Mouse (Mus musculus): ENCODE data around the gene Cacna2d4.
"Not testable (repeated sequence)": the region's sequence is repeated elsewhere in the genome, so short reads cannot be mapped to it uniquely, and the experiment has no call there.

The Cacna2d4 gene
- long read RNA-seq, experiment 1, result 0 reads
- long read RNA-seq, experiment 2, result 0 reads

DNA sequence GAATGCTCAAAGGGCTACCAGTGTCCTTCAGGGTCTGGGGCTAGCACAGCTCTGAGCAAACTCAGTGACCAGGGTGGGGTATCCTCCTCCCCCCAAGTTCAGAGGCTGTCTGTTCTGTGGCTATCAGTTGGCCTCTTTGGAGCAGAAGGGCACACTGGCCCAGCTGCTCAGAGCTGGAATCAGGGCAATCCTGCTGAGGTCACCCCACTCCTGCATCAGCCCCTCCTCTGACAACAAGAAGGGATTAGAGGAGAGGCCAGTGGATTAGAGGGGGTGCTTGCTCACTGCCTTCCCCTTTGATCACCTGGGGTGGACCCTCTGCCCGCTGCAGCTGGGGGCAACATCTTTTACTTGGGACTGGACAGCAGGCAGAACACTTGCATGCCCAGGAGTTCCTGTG lies at the start of gene Cacna2d4:
TSS of gene Cacna2d4 (plus strand) at position 286 of the 400 bp plus-strand sequence.
- intact Hi-C loops (cut with DNase I), result loop anchor here (5.0 kb wide), 1 partner anchor 86 kb away; no protein-coding TSS in a partner anchor

DNA sequence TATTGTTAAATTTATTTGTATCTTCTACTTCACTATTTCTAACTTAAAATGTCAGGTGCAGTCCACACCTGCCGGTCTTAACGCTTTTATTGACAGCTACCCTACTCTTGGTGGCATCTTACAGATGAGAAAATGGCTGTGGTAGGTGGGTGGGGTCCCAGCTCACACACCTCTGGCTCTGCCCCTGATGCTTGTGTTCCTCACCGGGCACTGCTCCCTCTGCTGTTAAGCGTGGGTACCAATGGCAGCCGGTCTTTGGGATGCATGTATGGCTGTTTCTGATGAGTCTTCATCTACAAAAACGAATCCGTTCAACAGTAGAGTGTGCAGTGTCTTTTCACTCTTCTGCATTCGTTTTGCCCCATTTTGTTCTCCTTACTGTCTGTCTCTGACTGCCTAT lies 49.7 kb upstream of the Cacna2d4 start:
- intact Hi-C loops (cut with DNase I), result no loop called here

DNA sequence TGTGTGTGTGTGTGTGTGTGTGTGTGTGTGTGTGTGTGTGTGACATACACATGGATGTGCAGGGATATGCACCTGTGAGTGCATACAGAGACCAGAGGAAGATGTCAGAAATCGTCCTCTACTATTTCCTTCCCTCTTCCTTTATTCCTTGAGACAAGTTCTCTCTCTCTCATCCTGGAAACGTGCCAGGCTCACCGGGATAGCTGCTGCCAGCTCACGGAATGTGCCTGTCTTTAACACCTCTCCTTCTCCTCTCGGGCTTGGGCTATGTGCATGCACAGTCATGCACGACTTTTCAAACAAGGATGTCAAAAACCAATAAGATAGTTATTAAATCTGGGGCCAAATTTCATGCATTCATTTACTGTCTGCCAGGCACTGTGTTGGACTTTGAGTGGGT lies 48.7 kb upstream of the Cacna2d4 start:
- intact Hi-C loops (cut with DNase I), result no loop called here

DNA sequence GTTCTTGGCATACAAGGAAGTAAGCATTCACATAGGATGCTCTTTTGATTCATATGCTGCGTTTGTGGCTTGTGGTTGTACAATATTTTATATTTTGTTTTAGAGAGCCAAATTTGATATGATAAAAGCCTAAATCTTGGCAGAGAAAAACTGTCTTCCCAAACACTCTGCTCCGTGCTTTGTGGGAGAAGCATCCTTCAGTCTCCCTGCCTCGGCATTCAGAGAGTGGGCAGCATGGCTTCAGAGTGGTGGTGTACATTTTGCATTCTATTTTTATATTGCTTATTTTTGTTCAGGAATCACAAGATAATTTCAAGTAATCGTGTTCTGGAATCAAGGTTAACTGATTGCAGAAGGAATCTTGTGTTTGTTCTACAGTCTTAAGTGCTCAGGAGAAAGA lies 44.8 kb upstream of the Cacna2d4 start:
- intact Hi-C loops (cut with DNase I), result no loop called here

DNA sequence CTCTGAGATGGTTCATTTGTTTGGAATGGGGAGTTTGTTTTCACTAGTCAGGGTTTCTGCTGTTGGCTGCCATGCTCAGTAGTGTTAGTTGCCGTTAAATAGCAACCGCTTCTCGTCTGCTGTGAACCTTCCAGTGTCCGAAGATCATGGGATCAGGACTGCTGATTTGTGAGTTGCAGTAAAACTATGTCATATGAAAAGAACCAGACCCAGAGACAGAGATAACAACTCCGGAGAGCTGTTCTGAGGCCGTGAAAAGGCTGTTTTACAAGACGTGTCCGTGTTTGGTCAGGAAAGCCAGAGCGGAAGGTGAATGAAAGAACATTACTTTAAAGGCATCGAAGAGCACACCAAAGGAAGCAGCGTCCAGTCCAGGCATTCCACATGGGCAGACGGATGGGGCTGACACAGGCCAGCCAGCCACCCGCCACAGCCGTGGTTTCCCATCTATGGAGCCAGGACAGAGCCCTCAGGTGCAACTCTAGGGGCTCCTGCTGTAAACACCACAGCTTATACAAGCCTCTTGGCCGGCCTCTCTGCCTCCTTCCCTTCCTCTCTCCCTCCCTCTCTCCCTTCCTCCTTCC lies 42.7 kb upstream of the Cacna2d4 start:
- intact Hi-C loops (cut with DNase I), result no loop called here

DNA sequence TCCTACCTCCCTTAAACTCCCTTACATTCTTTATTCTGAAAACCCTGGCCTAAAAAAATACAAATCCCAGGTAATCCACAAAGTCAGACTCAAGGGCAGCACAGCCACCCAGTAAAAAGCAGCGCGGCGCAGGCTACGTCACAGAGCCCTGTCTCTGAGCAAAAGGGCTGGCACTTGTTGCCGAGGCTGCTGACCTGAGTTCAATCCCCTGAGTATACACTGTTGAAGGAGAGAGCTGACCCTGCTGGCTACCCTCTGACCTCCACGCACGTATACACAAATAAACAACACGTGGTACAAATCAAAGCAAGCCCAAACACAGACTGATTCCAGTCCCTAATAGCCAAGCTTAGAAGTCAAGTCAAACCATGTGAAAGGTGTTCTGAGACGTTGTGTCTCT lies 42.2 kb upstream of the Cacna2d4 start:
- intact Hi-C loops (cut with DNase I), result no loop called here

DNA sequence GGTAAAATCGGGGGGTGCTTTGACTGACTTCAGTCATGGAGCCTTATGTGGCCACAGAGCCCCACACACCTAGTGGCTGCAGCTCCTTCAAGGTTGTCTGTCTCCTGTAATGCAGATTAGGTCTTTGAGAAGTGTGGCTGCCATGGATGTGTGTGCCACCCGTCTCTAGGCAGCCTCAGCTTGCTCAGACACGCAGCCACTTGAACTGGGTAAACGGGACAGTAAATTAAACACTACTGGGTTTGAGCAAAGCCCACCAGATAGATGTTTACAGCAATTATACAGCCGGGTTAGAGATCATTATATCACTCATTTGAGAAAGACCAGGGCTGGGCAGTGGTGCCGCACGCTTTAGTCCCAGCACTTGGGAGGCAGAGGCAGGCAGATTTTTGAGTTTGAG lies 41.7 kb upstream of the Cacna2d4 start:
- intact Hi-C loops (cut with DNase I), result no loop called here

DNA sequence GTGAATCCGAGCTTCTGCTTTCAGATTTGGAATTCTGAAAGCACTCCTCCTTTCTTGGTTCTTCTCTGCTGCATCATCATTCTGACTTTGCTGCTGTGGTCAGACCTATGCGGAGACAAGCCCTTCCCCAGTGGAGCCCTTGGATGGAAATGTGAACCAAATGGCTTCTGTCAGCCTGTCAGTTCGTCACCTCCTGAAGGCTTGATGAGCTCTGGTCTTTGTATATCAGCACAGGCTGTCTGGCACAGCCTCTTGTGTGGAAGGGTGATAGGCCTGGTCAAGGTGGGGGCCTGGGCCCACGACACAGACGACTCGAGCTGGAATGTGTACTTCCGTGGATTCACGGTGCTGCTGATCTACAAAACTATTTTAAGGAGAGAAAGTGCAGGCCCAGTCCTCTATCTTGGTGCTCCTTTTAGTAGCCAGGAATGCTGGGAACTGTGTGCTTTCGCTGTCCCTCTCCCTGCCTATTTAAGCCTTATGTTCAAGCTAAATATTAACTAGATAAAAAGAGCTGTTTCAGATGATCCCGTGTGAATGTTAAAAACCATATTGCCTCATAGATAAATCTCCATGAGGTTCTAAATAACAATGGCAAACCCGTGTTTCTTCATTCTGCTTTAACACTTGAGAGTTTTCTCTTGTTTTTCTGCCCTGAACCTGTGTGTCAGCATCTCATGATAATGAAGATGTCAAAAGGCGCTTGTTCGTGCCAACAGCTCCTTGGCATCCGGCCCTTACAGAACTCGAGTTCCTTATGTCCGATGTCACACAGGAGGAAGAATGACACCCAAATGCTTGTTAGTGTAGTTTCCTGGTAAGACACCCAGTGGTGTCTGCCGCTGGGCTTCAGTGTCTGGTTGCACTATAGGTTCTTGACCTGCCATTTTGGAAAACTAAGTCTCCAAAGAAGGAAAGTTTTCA lies 39.7 kb upstream of the Cacna2d4 start, which contains the start of gene Cacna1c:
TSS of gene Cacna1c (minus strand) at position 37 of the 924 bp plus-strand sequence.
- intact Hi-C loops (cut with DNase I), result no loop called here

DNA sequence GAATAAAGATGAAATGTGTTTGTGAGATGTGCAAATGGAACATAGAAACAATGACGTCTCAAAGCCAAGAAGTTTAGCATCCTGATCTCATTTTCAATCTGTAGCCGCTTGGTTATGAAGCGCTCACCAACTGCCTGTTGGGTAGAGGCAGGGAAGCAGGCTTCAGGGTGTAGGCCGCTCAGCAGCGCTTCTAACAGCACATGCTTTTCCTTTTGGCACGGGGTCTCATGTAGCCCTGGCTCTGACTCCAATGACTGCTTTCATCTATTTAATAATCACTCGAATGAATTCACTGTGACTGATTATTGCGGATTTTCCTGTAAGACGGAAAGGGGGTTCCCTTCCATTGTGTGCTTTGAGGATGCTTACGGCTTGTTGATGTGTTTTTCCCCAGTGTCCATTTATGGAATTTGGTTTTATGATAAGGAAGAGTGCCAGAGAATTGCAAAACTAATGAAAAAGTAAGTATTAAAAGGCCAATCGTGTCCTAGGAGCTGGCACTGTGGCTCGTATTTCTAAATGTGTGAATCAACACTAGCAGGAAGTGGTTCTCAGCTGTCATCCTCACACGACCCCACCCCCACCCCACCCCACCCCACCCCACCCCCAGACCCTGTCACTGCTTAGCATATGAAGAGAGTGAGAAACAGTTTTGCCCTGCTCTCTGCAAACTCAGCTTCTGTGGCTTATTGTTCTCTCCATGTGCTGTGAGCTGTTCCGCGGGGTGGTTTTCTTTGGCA lies 37.6 kb upstream of the Cacna2d4 start:
- intact Hi-C loops (cut with DNase I), result no loop called here

DNA sequence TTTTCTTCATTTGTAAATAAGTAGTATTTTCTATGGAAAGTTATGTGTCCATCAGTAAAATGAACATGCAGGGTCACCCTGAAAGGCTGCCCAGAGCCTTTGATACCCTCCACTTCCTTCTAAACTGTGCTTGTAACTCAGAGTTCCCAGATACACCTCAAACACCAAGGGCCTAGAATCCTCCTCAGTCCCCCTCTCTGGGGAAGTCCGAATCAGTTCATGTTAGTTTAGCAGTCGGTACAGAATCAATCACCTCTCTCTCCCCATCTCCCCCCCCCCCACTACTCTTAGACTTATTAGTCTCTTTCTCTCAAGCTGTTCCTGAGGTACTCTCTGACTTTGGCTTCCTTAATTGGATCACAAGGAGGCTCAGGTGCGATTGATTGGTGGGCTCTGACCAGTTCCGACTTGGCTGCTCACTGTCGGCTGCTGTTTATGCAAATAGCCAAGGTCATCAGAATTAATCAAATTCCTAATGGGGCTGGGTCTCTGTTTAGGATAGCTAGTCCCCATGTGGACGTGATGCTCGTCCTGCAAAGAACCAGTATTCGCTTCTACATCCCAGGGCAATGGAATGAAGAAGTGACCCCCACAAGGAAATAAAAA lies 36.9 kb upstream of the Cacna2d4 start:
- intact Hi-C loops (cut with DNase I), result no loop called here

DNA sequence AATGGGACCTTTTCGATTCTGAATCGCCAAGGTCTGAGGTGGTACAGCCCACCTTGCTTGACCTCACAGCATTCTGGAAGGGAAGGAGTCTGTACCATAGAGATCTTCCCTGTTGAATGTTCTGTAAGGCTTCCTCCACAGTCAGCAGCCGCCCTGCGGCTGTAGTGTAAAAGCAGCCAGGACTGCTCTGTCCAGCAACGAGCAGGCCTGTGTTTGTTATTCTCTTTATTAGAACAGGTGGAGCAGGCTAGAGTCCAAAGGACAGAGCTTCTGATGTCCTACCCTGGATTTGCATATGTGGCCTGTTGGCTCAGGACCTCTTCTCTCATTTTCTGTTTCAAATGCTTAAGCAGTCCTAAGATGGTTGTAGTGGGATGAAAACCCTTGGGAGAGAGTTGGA lies 36.0 kb upstream of the Cacna2d4 start:
- intact Hi-C loops (cut with DNase I), result no loop called here

DNA sequence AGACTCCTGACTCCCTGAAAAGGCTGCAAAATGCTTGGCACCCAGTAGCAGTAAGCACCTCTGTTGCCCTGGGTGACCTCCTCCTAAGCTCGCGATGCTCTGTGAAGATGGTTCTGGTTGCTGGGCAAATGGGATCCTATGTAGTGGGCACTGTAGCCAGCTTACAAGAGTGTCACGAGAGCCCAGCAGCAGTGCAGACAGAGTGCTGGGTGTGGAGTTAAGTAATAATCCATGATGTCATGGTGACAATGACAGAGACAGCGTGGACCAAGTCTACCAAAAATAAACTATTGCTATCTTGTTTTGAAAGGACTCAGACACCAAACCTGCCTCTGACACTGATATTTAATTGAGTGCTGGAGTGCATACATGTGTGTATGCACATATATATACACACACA lies 34.8 kb upstream of the Cacna2d4 start:
- intact Hi-C loops (cut with DNase I), result no loop called here

DNA sequence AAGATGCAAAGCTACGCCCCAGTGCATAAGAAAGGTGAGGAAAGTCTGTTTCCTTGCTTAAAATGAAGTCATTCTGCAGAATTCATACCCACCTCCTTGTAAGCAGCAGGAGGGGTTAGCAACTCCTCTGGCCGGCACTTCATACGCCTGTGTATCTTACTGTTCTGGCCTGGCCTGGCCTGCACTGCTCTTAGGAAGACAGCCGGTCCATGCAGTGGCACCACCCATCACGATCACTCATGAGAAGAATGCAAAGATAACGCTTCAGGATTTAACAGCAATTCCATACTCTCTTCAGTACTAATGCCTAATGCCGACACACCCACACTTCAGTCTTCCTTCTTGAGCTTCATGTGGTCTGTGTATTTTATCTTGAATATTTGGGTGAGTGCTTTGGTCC lies 32.0 kb upstream of the Cacna2d4 start:
- intact Hi-C loops (cut with DNase I), result no loop called here

DNA sequence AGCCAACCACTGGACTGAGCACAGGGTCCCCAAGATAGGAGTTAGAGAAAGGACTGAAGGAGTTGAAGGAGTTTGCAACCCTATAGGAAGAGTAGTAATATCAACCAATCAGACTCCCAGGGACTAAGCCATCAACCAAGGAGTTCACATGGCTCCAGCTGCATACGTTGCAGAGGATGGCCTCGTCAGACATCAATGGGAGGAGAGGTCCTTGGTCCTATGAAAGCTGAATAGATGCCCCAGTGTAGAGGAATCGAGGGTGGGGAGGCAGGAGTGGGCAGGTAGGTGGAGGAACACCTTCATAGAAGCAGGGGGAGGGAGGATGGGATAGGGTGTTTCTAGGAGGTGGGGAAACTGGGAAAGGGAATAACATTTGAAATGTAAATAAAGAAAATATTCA lies 31.4 kb upstream of the Cacna2d4 start:
- intact Hi-C loops (cut with DNase I), result no loop called here

DNA sequence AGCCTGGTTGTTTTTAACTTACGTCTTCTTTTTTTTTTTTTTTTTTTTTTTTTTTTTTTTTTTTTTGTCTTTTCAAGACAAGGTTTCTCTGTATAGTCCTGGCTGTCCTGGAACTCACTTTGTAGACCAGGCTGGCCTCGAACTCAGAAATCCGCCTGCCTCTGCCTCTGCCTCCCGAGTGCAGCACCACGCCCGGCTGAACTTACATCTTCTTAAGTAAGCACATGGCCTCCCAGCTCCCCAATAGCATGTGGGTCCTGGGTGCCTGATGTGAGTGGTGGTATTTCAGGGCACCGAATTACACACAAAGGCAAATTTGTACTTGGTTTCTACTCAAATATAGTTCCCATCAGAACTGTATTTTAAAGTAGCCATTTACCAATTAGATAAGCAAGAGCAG lies 30.3 kb upstream of the Cacna2d4 start:
- intact Hi-C loops (cut with DNase I), result not testable (repeated sequence)

DNA sequence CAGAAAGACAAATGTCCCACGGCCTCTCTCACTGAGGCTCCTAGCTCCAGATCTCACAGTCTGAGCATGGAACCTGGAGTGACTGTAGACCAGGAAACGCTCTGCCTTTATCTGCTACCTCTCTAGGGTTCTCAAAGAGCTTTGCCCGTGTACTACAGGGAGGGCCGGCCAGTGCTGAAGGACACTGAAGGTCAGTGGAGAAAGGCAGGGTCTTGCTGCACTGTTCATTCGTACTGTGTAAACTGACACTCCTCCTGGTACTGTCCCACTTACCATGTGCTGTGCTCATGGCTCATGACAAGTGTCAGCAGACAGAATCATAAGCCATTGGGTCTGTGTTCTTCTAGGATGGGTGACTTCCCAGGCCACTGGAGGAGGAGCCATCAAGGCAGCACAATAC lies 23.0 kb upstream of the Cacna2d4 start:
- intact Hi-C loops (cut with DNase I), result no loop called here

DNA sequence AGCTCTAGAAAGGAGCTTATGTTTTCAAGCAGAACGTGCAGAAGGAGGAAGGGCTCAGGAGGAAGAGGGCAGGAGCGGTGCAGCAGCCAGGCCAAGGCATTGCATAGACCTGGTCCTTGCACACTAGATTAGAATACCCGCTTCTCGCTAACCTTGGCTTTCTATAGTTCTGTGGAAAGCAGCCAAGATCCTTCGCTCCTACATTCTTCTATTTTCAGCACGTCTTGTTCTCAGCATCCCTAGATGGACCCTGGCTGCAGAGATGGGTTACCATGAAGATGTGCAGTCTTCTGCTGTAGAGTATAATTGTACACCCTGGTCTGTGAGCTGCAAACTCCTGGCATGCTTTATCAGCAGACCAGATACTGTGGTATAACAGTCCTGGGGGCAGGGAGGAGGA lies 22.1 kb upstream of the Cacna2d4 start:
- intact Hi-C loops (cut with DNase I), result no loop called here

DNA sequence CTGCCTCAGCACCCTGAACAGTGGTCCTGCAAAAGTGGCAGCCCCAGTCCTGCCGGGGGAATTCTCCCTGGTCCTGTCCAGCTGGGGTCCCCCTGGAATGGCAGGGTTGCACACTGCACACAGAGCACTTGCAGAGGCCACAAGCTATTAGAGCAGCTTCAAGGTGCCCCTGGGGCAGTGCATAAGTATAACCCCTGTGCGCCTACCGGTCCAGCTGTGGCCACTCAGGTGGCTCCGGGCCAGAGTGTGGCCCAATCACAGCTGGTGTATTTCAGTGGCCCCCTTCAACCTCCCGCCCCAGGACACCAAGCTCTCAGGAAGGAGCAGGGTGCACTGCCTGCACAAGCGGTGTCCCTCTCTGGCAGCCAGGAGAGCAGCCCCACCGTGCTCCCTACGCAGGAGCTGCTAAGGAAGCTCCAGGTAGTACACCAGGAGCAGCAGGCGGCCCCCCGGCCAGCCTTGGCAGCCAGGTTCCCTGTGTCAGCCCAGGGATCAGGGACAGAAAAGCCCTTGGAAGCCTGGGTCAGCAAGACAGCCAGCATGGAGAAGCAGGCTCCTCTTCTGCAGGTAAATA lies 21.2 kb upstream of the Cacna2d4 start:
- intact Hi-C loops (cut with DNase I), result no loop called here

DNA sequence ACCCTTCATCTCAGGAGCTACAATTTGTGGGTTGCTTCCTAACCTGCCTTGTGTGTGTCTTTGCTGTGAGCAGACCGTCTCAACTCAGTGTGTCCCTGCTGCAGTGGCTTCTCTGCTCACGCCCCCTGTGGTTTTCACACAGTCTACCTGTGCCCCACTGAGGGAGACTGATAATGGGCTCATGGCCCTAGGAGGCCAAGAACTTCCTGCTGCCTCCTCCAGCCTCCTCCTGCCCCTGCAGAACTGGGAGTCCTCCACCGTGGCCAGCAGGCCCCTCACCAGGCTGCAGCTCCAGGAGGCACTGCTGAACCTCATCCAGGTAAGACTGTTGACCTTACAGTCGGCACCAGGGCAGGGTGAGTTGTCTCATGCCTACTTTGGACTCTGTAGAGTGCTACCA lies 18.7 kb upstream of the Cacna2d4 start:
- intact Hi-C loops (cut with DNase I), result no loop called here

DNA sequence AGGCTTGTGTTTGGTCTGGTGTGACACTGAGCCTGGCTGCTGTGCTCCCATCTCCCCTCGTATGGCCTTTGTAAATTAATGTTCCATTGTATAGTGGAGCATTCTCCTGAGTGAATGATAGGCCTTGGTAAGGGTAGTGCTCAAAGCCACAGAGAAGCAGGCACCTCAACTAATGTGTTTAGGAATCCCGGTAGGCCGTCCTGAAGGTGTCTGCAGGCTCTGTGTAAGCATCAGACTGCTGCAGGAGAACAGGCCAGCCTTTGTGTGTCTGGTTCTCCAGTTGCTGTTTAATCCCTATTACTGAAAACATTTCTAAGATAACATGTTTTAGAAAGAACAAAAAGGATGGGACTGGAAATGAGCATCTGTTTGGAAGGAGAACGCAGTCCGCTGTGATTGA lies 17.7 kb upstream of the Cacna2d4 start:
- intact Hi-C loops (cut with DNase I), result no loop called here

DNA sequence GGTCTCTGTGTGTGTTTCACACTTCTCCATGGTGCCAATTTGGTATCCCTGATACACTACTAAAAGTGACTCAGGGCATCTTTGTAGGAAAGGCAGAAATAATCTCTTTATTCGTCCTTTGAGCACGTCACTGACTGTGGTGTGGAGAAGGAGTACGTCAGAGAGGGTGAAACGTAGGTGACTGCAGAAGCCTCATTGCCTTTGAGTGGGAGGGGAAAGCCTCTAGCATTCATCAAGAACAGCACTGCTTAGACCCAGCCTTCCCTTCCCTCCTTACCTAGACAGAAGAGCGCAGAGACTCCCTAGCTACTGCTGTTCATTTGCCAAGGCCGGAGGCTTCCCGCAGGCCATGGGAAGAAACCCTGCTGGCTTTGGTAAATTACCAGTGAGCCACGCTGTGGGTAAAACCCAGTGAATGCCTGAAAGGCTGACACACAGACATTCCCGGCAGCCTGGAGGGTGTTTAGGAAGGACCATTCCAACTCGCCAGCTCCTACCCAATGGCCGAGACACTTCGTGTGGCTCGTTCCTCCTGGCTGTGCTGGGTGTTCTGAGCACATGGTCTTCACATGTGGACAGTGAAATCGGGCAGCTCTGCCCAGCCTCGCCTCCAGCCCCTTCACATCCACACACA lies 17.0 kb upstream of the Cacna2d4 start:
- intact Hi-C loops (cut with DNase I), result no loop called here

All from adrenal gland (tissue).